Mouse (Mus musculus) C2C12 (cell line): ENCODE measurements around the gene 3110040M04Rik.

ENCODE experiments used
- CTCF ChIP-seq: IDR thresholded peaks from one replicate; pipeline ENCODE4 v1.5.1; 2011; ENCODE audit not compliant: control insufficient read depth, insufficient read depth, insufficient read length
- MAX ChIP-seq: IDR thresholded peaks from one replicate; pipeline ENCODE4 v1.6.1; 2011; ENCODE audit warnings: mild to moderate bottlenecking, control low read depth

DNA sequence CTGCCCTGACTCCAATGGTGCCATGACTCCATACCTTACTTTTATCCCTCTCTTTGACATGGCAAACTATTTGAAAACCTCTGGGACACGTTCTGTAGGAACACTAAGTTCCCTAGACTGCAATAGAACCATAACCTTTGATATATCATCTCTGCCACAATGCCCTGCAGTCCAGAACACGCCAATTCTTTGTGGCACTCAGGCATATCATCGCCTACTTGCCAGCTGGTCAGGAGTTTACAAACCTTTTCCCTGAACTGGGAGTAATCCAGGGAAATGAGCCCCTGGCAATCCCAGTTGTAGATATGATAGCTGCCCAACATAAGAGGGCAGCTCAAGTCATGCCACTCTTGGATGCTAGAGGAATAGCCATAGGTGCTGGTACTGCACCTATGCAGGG, 28.4 kb downstream of the 3110040M04Rik start:
- TF ChIP-seq MAX (no peak), CTCF (no peak)
